Mouse (Mus musculus): ENCODE results near the gene Ptpn14. TPM values are rescaled to one million over a fixed set of nuclear protein-coding genes. Genes with fewer than 3 reads are reported as not detected.

The Ptpn14 gene
- polyA plus RNA-seq, 1 experiment from 2014 or later: 3.2 TPM

GRCm38 (mm10) chr1:189852051-189852450 lies 124.0 kb downstream of the Ptpn14 start:
- Histone ChIP-seq H3K4me2 (no peak overlapping the region), H3K4me3 (ENCODE audit: low read depth, low read length) (no peak overlapping the region), H3K4me1 (replicated peaks; ENCODE audit: control insufficient read depth, insufficient read depth, low read length) (peaks cover 8% of the 10 kb centered on the region), H3K9ac (ENCODE audit: low read depth, low read length) (no peak overlapping the region), H3K27me3 (replicated peaks; ENCODE audit: control insufficient read depth, insufficient read depth, low read length) (no peaks in the 10 kb centered on the region), H3K36me3 (ENCODE audit: control insufficient read depth, insufficient read depth, low read length) (peaks cover 7% of the 10 kb centered on the region; the same call in 1 of the 2 replicates), H3K27ac (ENCODE audit: low read depth, low read length) (no peak overlapping the region), H3K9me3 (ENCODE audit: control insufficient read depth, low read length) (no peaks in the 10 kb centered on the region)
- no peak for DNase-seq (ENCODE audit: low spot score)
- no peak for ATAC-seq (replicated peaks; ENCODE audit: low FRiP score)
- 78% methylated on average over 5 of the region's 5 CpGs for WGBS

GRCm38 (mm10) chr1:189852456-189852855 lies 124.4 kb downstream of the Ptpn14 start:
- Histone ChIP-seq H3K9ac (ENCODE audit: low read depth, low read length) (no peak overlapping the region), H3K4me2 (no peak overlapping the region), H3K9me3 (ENCODE audit: control insufficient read depth, low read length) (no peaks in the 10 kb centered on the region), H3K36me3 (ENCODE audit: control insufficient read depth, insufficient read depth, low read length) (peaks cover 7% of the 10 kb centered on the region; the same call in 1 of the 2 replicates), H3K4me1 (replicated peaks; ENCODE audit: control insufficient read depth, insufficient read depth, low read length) (peaks cover 6% of the 10 kb centered on the region; the same call in 1 of the 2 replicates), H3K27ac (ENCODE audit: low read depth, low read length) (no peak overlapping the region), H3K4me3 (ENCODE audit: low read depth, low read length) (no peak overlapping the region), H3K27me3 (replicated peaks; ENCODE audit: control insufficient read depth, insufficient read depth, low read length) (no peaks in the 10 kb centered on the region)
- WGBS: 87% methylated on average over 7 of the region's 7 CpGs
- DNase-seq (ENCODE audit: low spot score): no peak
- no peak for ATAC-seq (replicated peaks; ENCODE audit: low FRiP score)

GRCm38 (mm10) chr1:189854646-189855045 lies 126.6 kb downstream of the Ptpn14 start:
- Histone ChIP-seq H3K9ac (ENCODE audit: low read depth, low read length) (no peak overlapping the region), H3K9me3 (ENCODE audit: control insufficient read depth, low read length) (no peaks in the 10 kb centered on the region), H3K27ac (ENCODE audit: low read depth, low read length) (0 out of 2 replicates have a peak overlapping the region, but pooled peaks have one; percentile 28), H3K4me1 (replicated peaks; ENCODE audit: control insufficient read depth, insufficient read depth, low read length) (peaks cover 6% of the 10 kb centered on the region; the same call in 1 of the 2 replicates), H3K4me3 (ENCODE audit: low read depth, low read length) (no peak overlapping the region), H3K36me3 (ENCODE audit: control insufficient read depth, insufficient read depth, low read length) (peaks cover 7% of the 10 kb centered on the region; the same call in 1 of the 2 replicates), H3K4me2 (no peak overlapping the region), H3K27me3 (replicated peaks; ENCODE audit: control insufficient read depth, insufficient read depth, low read length) (no peaks in the 10 kb centered on the region)
- DNase-seq (ENCODE audit: low spot score) (no peak), ATAC-seq (replicated peaks; ENCODE audit: low FRiP score) (no peak)
- WGBS: 80% methylated on average over 13 of the region's 13 CpGs

GRCm38 (mm10) chr1:189855739-189856138 lies 127.7 kb downstream of the Ptpn14 start:
- peak overlapping the region; percentile 4; the same call in 1 of the 2 replicates for H3K4me2 ChIP-seq
- ATAC-seq (replicated peaks; ENCODE audit: low FRiP score) (peak; percentile 77), DNase-seq (ENCODE audit: low spot score) (no peak)
- no peaks in the 10 kb centered on the region for H3K9me3 ChIP-seq (ENCODE audit: control insufficient read depth, low read length)
- peaks cover 7% of the 10 kb centered on the region; the same call in 1 of the 2 replicates for H3K4me1 ChIP-seq (replicated peaks; ENCODE audit: control insufficient read depth, insufficient read depth, low read length)
- H3K9ac ChIP-seq (ENCODE audit: low read depth, low read length): no peak overlapping the region
- peaks cover 2% of the 10 kb centered on the region; the same call in 1 of the 2 replicates for H3K36me3 ChIP-seq (ENCODE audit: control insufficient read depth, insufficient read depth, low read length)
- WGBS: 62% methylated on average over 5 of the region's 5 CpGs
- peak overlapping the region; percentile 57 for H3K27ac ChIP-seq (ENCODE audit: low read depth, low read length)
- H3K27me3 ChIP-seq (replicated peaks; ENCODE audit: control insufficient read depth, insufficient read depth, low read length): no peaks in the 10 kb centered on the region
- no peak overlapping the region for H3K4me3 ChIP-seq (ENCODE audit: low read depth, low read length)

GRCm38 (mm10) chr1:189858377-189858776 lies 130.3 kb downstream of the Ptpn14 start:
- no peak overlapping the region for H3K27ac ChIP-seq (ENCODE audit: low read depth, low read length)
- no peak overlapping the region for H3K4me2 ChIP-seq
- 92% methylated on average over 6 of the region's 6 CpGs for WGBS
- DNase-seq (ENCODE audit: low spot score) (no peak), ATAC-seq (replicated peaks; ENCODE audit: low FRiP score) (no peak)
- 0 out of 2 replicates have a peak, but pooled peaks cover 2% of the 10 kb centered on the region for H3K36me3 ChIP-seq (ENCODE audit: control insufficient read depth, insufficient read depth, low read length)
- H3K27me3 ChIP-seq (replicated peaks; ENCODE audit: control insufficient read depth, insufficient read depth, low read length): no peaks in the 10 kb centered on the region
- H3K4me1 ChIP-seq (replicated peaks; ENCODE audit: control insufficient read depth, insufficient read depth, low read length): peaks cover 10% of the 10 kb centered on the region; the same call in 1 of the 2 replicates
- no peaks in the 10 kb centered on the region for H3K9me3 ChIP-seq (ENCODE audit: control insufficient read depth, low read length)
- no peak overlapping the region for H3K9ac ChIP-seq (ENCODE audit: low read depth, low read length)
- H3K4me3 ChIP-seq (ENCODE audit: low read depth, low read length): no peak overlapping the region

- WGBS: 84% methylated on average over 17 of the region's 17 CpGs
- no peak overlapping the region for H3K4me2 ChIP-seq
- no peaks in the 10 kb centered on the region for H3K27me3 ChIP-seq (replicated peaks; ENCODE audit: control insufficient read depth, insufficient read depth, low read length)
- DNase-seq (ENCODE audit: low spot score): no peak
- H3K9me3 ChIP-seq (ENCODE audit: control insufficient read depth, low read length): no peaks in the 10 kb centered on the region
- H3K9ac ChIP-seq (ENCODE audit: low read depth, low read length): no peak overlapping the region
- peaks cover 2% of the 10 kb centered on the region; the same call in 1 of the 2 replicates for H3K36me3 ChIP-seq (ENCODE audit: control insufficient read depth, insufficient read depth, low read length)
- no peak overlapping the region for H3K27ac ChIP-seq (ENCODE audit: low read depth, low read length)
- ATAC-seq (replicated peaks; ENCODE audit: low FRiP score): 0 out of 2 replicates have a peak, but pooled peaks have one; percentile 22
- H3K4me1 ChIP-seq (replicated peaks; ENCODE audit: control insufficient read depth, insufficient read depth, low read length): peaks cover 7% of the 10 kb centered on the region; the same call in 1 of the 2 replicates
- H3K4me3 ChIP-seq (ENCODE audit: low read depth, low read length): no peak overlapping the region
Measured at GRCm38 (mm10) chr1:189860112-189860941, 132.3 kb downstream of the Ptpn14 start.

GRCm38 (mm10) chr1:189860942-189861315 lies 132.9 kb downstream of the Ptpn14 start:
- 70% methylated on average over 12 of the region's 12 CpGs for WGBS
- ATAC-seq (replicated peaks; ENCODE audit: low FRiP score) (no peak), DNase-seq (ENCODE audit: low spot score) (no peak)
- Histone ChIP-seq H3K9me3 (ENCODE audit: control insufficient read depth, low read length) (no peaks in the 10 kb centered on the region), H3K9ac (ENCODE audit: low read depth, low read length) (no peak overlapping the region), H3K4me2 (no peak overlapping the region), H3K27me3 (replicated peaks; ENCODE audit: control insufficient read depth, insufficient read depth, low read length) (no peaks in the 10 kb centered on the region), H3K27ac (ENCODE audit: low read depth, low read length) (no peak overlapping the region), H3K36me3 (ENCODE audit: control insufficient read depth, insufficient read depth, low read length) (peaks cover 2% of the 10 kb centered on the region; the same call in 1 of the 2 replicates), H3K4me3 (ENCODE audit: low read depth, low read length) (no peak overlapping the region), H3K4me1 (replicated peaks; ENCODE audit: control insufficient read depth, insufficient read depth, low read length) (peaks cover 12% of the 10 kb centered on the region)

GRCm38 (mm10) chr1:189863727-189864126 lies 135.7 kb downstream of the Ptpn14 start:
- no peak overlapping the region for H3K27ac ChIP-seq (ENCODE audit: low read depth, low read length)
- H3K4me2 ChIP-seq: no peak overlapping the region
- no peaks in the 10 kb centered on the region for H3K9me3 ChIP-seq (ENCODE audit: control insufficient read depth, low read length)
- 91% methylated on average over 3 of the region's 3 CpGs for WGBS
- no peaks in the 10 kb centered on the region for H3K27me3 ChIP-seq (replicated peaks; ENCODE audit: control insufficient read depth, insufficient read depth, low read length)
- H3K4me1 ChIP-seq (replicated peaks; ENCODE audit: control insufficient read depth, insufficient read depth, low read length): peaks cover 29% of the 10 kb centered on the region
- H3K9ac ChIP-seq (ENCODE audit: low read depth, low read length): no peak overlapping the region
- ATAC-seq (replicated peaks; ENCODE audit: low FRiP score) (no peak), DNase-seq (ENCODE audit: low spot score) (no peak)
- H3K4me3 ChIP-seq (ENCODE audit: low read depth, low read length): no peak overlapping the region
- H3K36me3 ChIP-seq (ENCODE audit: control insufficient read depth, insufficient read depth, low read length): no peaks in the 10 kb centered on the region; the same call in 1 of the 2 replicates

Measured in liver, embryonic 11.5 days (tissue).